Mouse (Mus musculus): ENCODE measurements at regions not wholly inside any gene's neighbourhood (a gene's known extent, or its start where the extent isn't known, plus 50 kb on each side); places are given as distances from the start of the nearest gene placed in this dataset.

- no peaks in the 10 kb centered on the region for H3K36me3 ChIP-seq (replicated peaks; ENCODE audit: control insufficient read depth, insufficient read depth)
- H3K4me2 ChIP-seq (replicated peaks) = no peak overlapping the region
- ATAC-seq (ENCODE audit: low FRiP score) = no peak
- no peak overlapping the region for H3K27ac ChIP-seq
- no peaks in the 10 kb centered on the region for H3K27me3 ChIP-seq (ENCODE audit: control insufficient read depth, insufficient read depth, low read length)
- no peaks in the 10 kb centered on the region for H3K4me1 ChIP-seq (replicated peaks; ENCODE audit: control insufficient read depth, insufficient read depth, low read length)
- WGBS = 81% methylated on average over 2 of the region's 2 CpGs
- no peak overlapping the region for H3K4me3 ChIP-seq (replicated peaks; ENCODE audit: low read length)
- no peak for DNase-seq (ENCODE audit: low spot score)
- no peak overlapping the region for H3K9ac ChIP-seq
- H3K9me3 ChIP-seq (ENCODE audit: control insufficient read depth, low read length) = no peaks in the 10 kb centered on the region
Measured at GRCm38 (mm10) chr2:45749379-45749778, 632.2 kb upstream of the Zeb2 start.

- no peak overlapping the region for H3K4me2 ChIP-seq (replicated peaks)
- H3K9ac ChIP-seq = no peak overlapping the region
- 77% methylated on average over 7 of the region's 7 CpGs for WGBS
- H3K4me1 ChIP-seq (replicated peaks; ENCODE audit: control insufficient read depth, insufficient read depth, low read length) = no peaks in the 10 kb centered on the region
- ATAC-seq (ENCODE audit: low FRiP score) (no peak), DNase-seq (ENCODE audit: low spot score) (no peak)
- no peak overlapping the region for H3K4me3 ChIP-seq (replicated peaks; ENCODE audit: low read length)
- no peaks in the 10 kb centered on the region for H3K36me3 ChIP-seq (replicated peaks; ENCODE audit: control insufficient read depth, insufficient read depth)
- H3K27me3 ChIP-seq (ENCODE audit: control insufficient read depth, insufficient read depth, low read length) = no peaks in the 10 kb centered on the region
- H3K9me3 ChIP-seq (ENCODE audit: control insufficient read depth, low read length) = no peaks in the 10 kb centered on the region
- H3K27ac ChIP-seq = no peak overlapping the region
Measured at GRCm38 (mm10) chr2:45747263-45748236, 630.4 kb upstream of the Zeb2 start.

GRCm38 (mm10) chr2:45746606-45747005 is 629.4 kb upstream of the Zeb2 start:
- 90% methylated on average over 4 of the region's 4 CpGs for WGBS
- Histone ChIP-seq H3K27ac (no peak overlapping the region), H3K4me1 (replicated peaks; ENCODE audit: control insufficient read depth, insufficient read depth, low read length) (no peaks in the 10 kb centered on the region), H3K4me3 (replicated peaks; ENCODE audit: low read length) (no peak overlapping the region), H3K36me3 (replicated peaks; ENCODE audit: control insufficient read depth, insufficient read depth) (no peaks in the 10 kb centered on the region), H3K9me3 (ENCODE audit: control insufficient read depth, low read length) (no peaks in the 10 kb centered on the region), H3K27me3 (ENCODE audit: control insufficient read depth, insufficient read depth, low read length) (no peaks in the 10 kb centered on the region), H3K9ac (no peak overlapping the region), H3K4me2 (replicated peaks) (no peak overlapping the region)
- no peak for DNase-seq (ENCODE audit: low spot score)
- ATAC-seq (ENCODE audit: low FRiP score) = no peak

- Histone ChIP-seq H3K9me3 (ENCODE audit: control insufficient read depth, low read length) (0 out of 2 replicates have a peak, but pooled peaks cover 4% of the 10 kb centered on the region), H3K9ac (no peak overlapping the region), H3K4me1 (replicated peaks; ENCODE audit: control insufficient read depth, insufficient read depth, low read length) (no peaks in the 10 kb centered on the region), H3K27ac (no peak overlapping the region), H3K27me3 (ENCODE audit: control insufficient read depth, insufficient read depth, low read length) (no peaks in the 10 kb centered on the region), H3K36me3 (replicated peaks; ENCODE audit: control insufficient read depth, insufficient read depth) (no peaks in the 10 kb centered on the region), H3K4me2 (replicated peaks) (no peak overlapping the region), H3K4me3 (replicated peaks; ENCODE audit: low read length) (no peak overlapping the region)
- 26% methylated on average over 2 of the region's 2 CpGs for WGBS
- no peak for DNase-seq (ENCODE audit: low spot score)
- no peak for ATAC-seq (ENCODE audit: low FRiP score)
Measured at GRCm38 (mm10) chr2:45736278-45736677, 619.1 kb upstream of the Zeb2 start.

GRCm38 (mm10) chr2:45713997-45714396 is 596.8 kb upstream of the Zeb2 start:
- ATAC-seq (ENCODE audit: low FRiP score) = no peak
- 91% methylated on average over 4 of the region's 4 CpGs for whole genome bisulfite sequencing
- H3K27ac ChIP-seq = no peak overlapping the region
- H3K9ac ChIP-seq = no peak overlapping the region
- no peak overlapping the region for H3K4me3 ChIP-seq (replicated peaks; ENCODE audit: low read length)
- no peaks in the 10 kb centered on the region for H3K9me3 ChIP-seq (ENCODE audit: control insufficient read depth, low read length)
- DNase-seq (ENCODE audit: low spot score) = no peak
- no peaks in the 10 kb centered on the region for H3K4me1 ChIP-seq (replicated peaks; ENCODE audit: control insufficient read depth, insufficient read depth, low read length)
- H3K27me3 ChIP-seq (ENCODE audit: control insufficient read depth, insufficient read depth, low read length) = no peaks in the 10 kb centered on the region
- H3K4me2 ChIP-seq (replicated peaks) = no peak overlapping the region
- no peaks in the 10 kb centered on the region for H3K36me3 ChIP-seq (replicated peaks; ENCODE audit: control insufficient read depth, insufficient read depth)

- Histone ChIP-seq H3K4me1 (replicated peaks; ENCODE audit: control insufficient read depth, insufficient read depth, low read length) (no peaks in the 10 kb centered on the region), H3K27me3 (ENCODE audit: control insufficient read depth, insufficient read depth, low read length) (no peaks in the 10 kb centered on the region), H3K4me2 (replicated peaks) (no peak overlapping the region), H3K27ac (no peak overlapping the region), H3K4me3 (replicated peaks; ENCODE audit: low read length) (no peak overlapping the region), H3K9ac (no peak overlapping the region), H3K9me3 (ENCODE audit: control insufficient read depth, low read length) (0 out of 2 replicates have a peak, but pooled peaks cover 4% of the 10 kb centered on the region), H3K36me3 (replicated peaks; ENCODE audit: control insufficient read depth, insufficient read depth) (no peaks in the 10 kb centered on the region)
- ATAC-seq (ENCODE audit: low FRiP score) (no peak), DNase-seq (ENCODE audit: low spot score) (no peak)
Measured at GRCm38 (mm10) chr2:45707026-45707425, 589.8 kb upstream of the Zeb2 start.

- Histone ChIP-seq H3K36me3 (replicated peaks; ENCODE audit: control insufficient read depth, insufficient read depth) (no peaks in the 10 kb centered on the region), H3K4me1 (replicated peaks; ENCODE audit: control insufficient read depth, insufficient read depth, low read length) (no peaks in the 10 kb centered on the region), H3K4me2 (replicated peaks) (no peak overlapping the region), H3K9me3 (ENCODE audit: control insufficient read depth, low read length) (0 out of 2 replicates have a peak, but pooled peaks cover under 1% of the 10 kb centered on the region), H3K4me3 (replicated peaks; ENCODE audit: low read length) (no peak overlapping the region), H3K27ac (no peak overlapping the region), H3K9ac (no peak overlapping the region), H3K27me3 (ENCODE audit: control insufficient read depth, insufficient read depth, low read length) (no peaks in the 10 kb centered on the region)
- DNase-seq (ENCODE audit: low spot score) = no peak
- ATAC-seq (ENCODE audit: low FRiP score) = no peak
Measured at GRCm38 (mm10) chr2:45702511-45702910, 585.3 kb upstream of the Zeb2 start.

GRCm38 (mm10) chr2:45700578-45700977 is 583.4 kb upstream of the Zeb2 start:
- H3K36me3 ChIP-seq (replicated peaks; ENCODE audit: control insufficient read depth, insufficient read depth) = no peaks in the 10 kb centered on the region
- H3K4me3 ChIP-seq (replicated peaks; ENCODE audit: low read length) = no peak overlapping the region
- no peak for DNase-seq (ENCODE audit: low spot score)
- ATAC-seq (ENCODE audit: low FRiP score) = no peak
- no peaks in the 10 kb centered on the region for H3K27me3 ChIP-seq (ENCODE audit: control insufficient read depth, insufficient read depth, low read length)
- 92% methylated on average over 1 of the region's 1 CpGs for WGBS
- H3K4me1 ChIP-seq (replicated peaks; ENCODE audit: control insufficient read depth, insufficient read depth, low read length) = no peaks in the 10 kb centered on the region
- H3K9me3 ChIP-seq (ENCODE audit: control insufficient read depth, low read length) = no peaks in the 10 kb centered on the region
- no peak overlapping the region for H3K4me2 ChIP-seq (replicated peaks)
- H3K27ac ChIP-seq = no peak overlapping the region
- H3K9ac ChIP-seq = no peak overlapping the region

GRCm38 (mm10) chr2:45693291-45694020 is 576.3 kb upstream of the Zeb2 start:
- Histone ChIP-seq H3K4me2 (replicated peaks) (no peak overlapping the region), H3K9ac (no peak overlapping the region), H3K27me3 (ENCODE audit: control insufficient read depth, insufficient read depth, low read length) (no peaks in the 10 kb centered on the region), H3K36me3 (replicated peaks; ENCODE audit: control insufficient read depth, insufficient read depth) (no peaks in the 10 kb centered on the region), H3K9me3 (ENCODE audit: control insufficient read depth, low read length) (no peaks in the 10 kb centered on the region), H3K4me3 (replicated peaks; ENCODE audit: low read length) (no peak overlapping the region), H3K27ac (no peak overlapping the region), H3K4me1 (replicated peaks; ENCODE audit: control insufficient read depth, insufficient read depth, low read length) (no peaks in the 10 kb centered on the region)
- ATAC-seq (ENCODE audit: low FRiP score) (no peak), DNase-seq (ENCODE audit: low spot score) (no peak)
- WGBS = 23% methylated on average over 8 of the region's 8 CpGs
